Mouse (Mus musculus): ENCODE results near the gene Card19. TPM values are rescaled to one million over a fixed set of nuclear protein-coding genes. Genes with fewer than 3 reads are reported as not detected.

Card19 gene
- polyA plus RNA-seq, 2 experiments: 9.8 to 16.2 TPM

- peaks cover 3 to 30% of the 10 kb centered on the region in 2 experiments for H3K4me1 ChIP-seq (replicated peaks; ENCODE audit: control insufficient read depth in 2 of 2, insufficient read depth in 2 of 2, low read length in 1 of 2)
- WGBS (ENCODE audit: insufficient replicate concordance): 61% methylated on average over 16 of the region's 16 CpGs
- no peak for ATAC-seq (ENCODE audit: insufficient read depth)
- H3K4me3 ChIP-seq (ENCODE audit: insufficient read depth in 1 of 2, low read depth in 2 of 2, low read length in 2 of 2): no peak overlapping the region
- no peaks in the 10 kb centered on the region for H3K27me3 ChIP-seq (ENCODE audit: control insufficient read depth, insufficient read depth, low read length)
- no peak overlapping the region for H3K4me2 ChIP-seq (ENCODE audit: low read depth)
- no peak for DNase-seq (ENCODE audit: low read depth in 3 of 3, low spot score in 3 of 3)
- no peak overlapping the region for H3K27ac ChIP-seq
- no peak for TF ChIP-seq EP300 (IDR thresholded peaks at IDR 0.05; ENCODE audit: low read depth)
- no peak for TF ChIP-seq CTCF (IDR thresholded peaks at IDR 0.05; ENCODE audit: low read depth)
- H3K9ac ChIP-seq (replicated peaks): no peak overlapping the region
- no peaks in the 10 kb centered on the region for H3K9me3 ChIP-seq (ENCODE audit: control insufficient read depth, low read length)
- H3K36me3 ChIP-seq (replicated peaks; ENCODE audit: control insufficient read depth, insufficient read depth, low read depth): no peaks in the 10 kb centered on the region
Measured at GRCm38 (mm10) chr13:49192156-49192855, 23.5 kb downstream of the Card19 start.

- no peak for ATAC-seq (ENCODE audit: insufficient read depth)
- no peak for DNase-seq (ENCODE audit: low read depth in 3 of 3, low spot score in 3 of 3)
- no peaks in the 10 kb centered on the region for H3K27me3 ChIP-seq (ENCODE audit: control insufficient read depth, insufficient read depth, low read length)
- TF ChIP-seq EP300 (IDR thresholded peaks at IDR 0.05; ENCODE audit: low read depth): no peak
- TF ChIP-seq CTCF (IDR thresholded peaks at IDR 0.05; ENCODE audit: low read depth): no peak
- peaks cover 8 to 35% of the 10 kb centered on the region in 2 experiments for H3K4me1 ChIP-seq (replicated peaks; ENCODE audit: control insufficient read depth in 2 of 2, insufficient read depth in 2 of 2, low read length in 1 of 2)
- H3K4me3 ChIP-seq (ENCODE audit: insufficient read depth in 1 of 2, low read depth in 2 of 2, low read length in 2 of 2): no peak overlapping the region
- H3K4me2 ChIP-seq (ENCODE audit: low read depth): no peak overlapping the region
- WGBS (ENCODE audit: insufficient replicate concordance): 30% methylated on average over 5 of the region's 5 CpGs
- H3K36me3 ChIP-seq (replicated peaks; ENCODE audit: control insufficient read depth, insufficient read depth, low read depth): no peaks in the 10 kb centered on the region
- H3K9me3 ChIP-seq (ENCODE audit: control insufficient read depth, low read length): no peaks in the 10 kb centered on the region
- no peak overlapping the region for H3K9ac ChIP-seq (replicated peaks)
- no peak overlapping the region for H3K27ac ChIP-seq
Measured at GRCm38 (mm10) chr13:49191673-49192035, 24.2 kb downstream of the Card19 start.

GRCm38 (mm10) chr13:49190876-49191672 is 24.8 kb downstream of the Card19 start:
- 46% methylated on average over 7 of the region's 7 CpGs for WGBS (ENCODE audit: insufficient replicate concordance)
- Histone ChIP-seq H3K36me3 (replicated peaks; ENCODE audit: control insufficient read depth, insufficient read depth, low read depth) (no peaks in the 10 kb centered on the region), H3K27ac (no peak overlapping the region), H3K4me3 (ENCODE audit: insufficient read depth in 1 of 2, low read depth in 2 of 2, low read length in 2 of 2) (no peak overlapping the region), H3K4me1 (replicated peaks; ENCODE audit: control insufficient read depth in 2 of 2, insufficient read depth in 2 of 2, low read length in 1 of 2) (peaks cover 8 to 37% of the 10 kb centered on the region in 2 experiments), H3K27me3 (ENCODE audit: control insufficient read depth, insufficient read depth, low read length) (no peaks in the 10 kb centered on the region), H3K4me2 (ENCODE audit: low read depth) (peak overlapping the region; percentile 14; the same call in 1 of the 2 replicates), H3K9ac (replicated peaks) (no peak overlapping the region), H3K9me3 (ENCODE audit: control insufficient read depth, low read length) (no peaks in the 10 kb centered on the region)
- no peak for ATAC-seq (ENCODE audit: insufficient read depth)
- TF ChIP-seq EP300 (IDR thresholded peaks at IDR 0.05; ENCODE audit: low read depth) (no peak), CTCF (IDR thresholded peaks at IDR 0.05; ENCODE audit: low read depth) (no peak)
- DNase-seq (ENCODE audit: low read depth in 3 of 3, low spot score in 3 of 3): no peak

- H3K36me3 ChIP-seq (replicated peaks; ENCODE audit: control insufficient read depth, insufficient read depth, low read depth): no peaks in the 10 kb centered on the region
- no peak for TF ChIP-seq CTCF (IDR thresholded peaks at IDR 0.05; ENCODE audit: low read depth)
- H3K27ac ChIP-seq: no peak overlapping the region
- peak overlapping the region; percentile 14; the same call in 1 of the 2 replicates for H3K4me2 ChIP-seq (ENCODE audit: low read depth)
- 25% methylated on average over 12 of the region's 12 CpGs for WGBS (ENCODE audit: insufficient replicate concordance)
- ATAC-seq (ENCODE audit: insufficient read depth) (no peak), DNase-seq (ENCODE audit: low read depth in 3 of 3, low spot score in 3 of 3) (no peak)
- H3K4me1 ChIP-seq (replicated peaks; ENCODE audit: control insufficient read depth in 2 of 2, insufficient read depth in 2 of 2, low read length in 1 of 2): peaks cover 8 to 37% of the 10 kb centered on the region in 2 experiments
- H3K4me3 ChIP-seq (ENCODE audit: insufficient read depth in 1 of 2, low read depth in 2 of 2, low read length in 2 of 2): no peak overlapping the region
- no peaks in the 10 kb centered on the region for H3K9me3 ChIP-seq (ENCODE audit: control insufficient read depth, low read length)
- no peaks in the 10 kb centered on the region for H3K27me3 ChIP-seq (ENCODE audit: control insufficient read depth, insufficient read depth, low read length)
- H3K9ac ChIP-seq (replicated peaks): no peak overlapping the region
Measured at GRCm38 (mm10) chr13:49189970-49190870, 25.6 kb downstream of the Card19 start.

Measured in liver, embryonic 14.5 days (tissue).